Mouse (Mus musculus) olfactory bulb, adult 2 months (tissue): ENCODE results near the gene Slc16a3. TPM values are rescaled to one million over a fixed set of nuclear protein-coding genes. Genes with fewer than 3 reads are reported as not detected.

Source experiments
- H3K27ac ChIP-seq: fragments of 200-500 bp; 2 replicates; pipeline ENCODE4 v1.5.1; 2012; ENCODE audit warnings: low read depth, low read length; ENCODE audit not compliant: insufficient read depth
- H3K4me1 ChIP-seq: fragments of 200-500 bp; 2 replicates; pipeline ENCODE4 v1.6.1; 2012; ENCODE audit warnings: low read length; ENCODE audit not compliant: control insufficient read depth, insufficient read depth
- H3K4me3 ChIP-seq: fragments of 200-500 bp; 2 replicates; pipeline ENCODE4 v1.5.1; 2012; ENCODE audit warnings: mild to moderate bottlenecking, low read depth, low read length, moderate library complexity; ENCODE audit not compliant: insufficient read depth
- CTCF ChIP-seq: fragments of 200-500 bp; IDR thresholded peaks from 2 replicates; pipeline ENCODE4 v1.5.1; 2012; ENCODE audit warnings: low read depth, mild to moderate bottlenecking, low read length, moderate library complexity; ENCODE audit not compliant: insufficient read depth
- POLR2A ChIP-seq: fragments of 200-500 bp; IDR thresholded peaks from 2 replicates; pipeline ENCODE4 v1.6.1; 2012; ENCODE audit warnings: mild to moderate bottlenecking, low read depth, low read length, moderate library complexity; ENCODE audit not compliant: insufficient read depth
- WGBS: fragments of 180-500 bp; shearing (Covaris S2); methylation state at CpG from one replicate; pipeline ENCODE4 v1.1.7; 2018; 5-methylcytosine and 5-hydroxymethylcytosine counted together
- polyA plus RNA-seq: library from polyadenylated mRNA; stranded (reverse); fragments of >200 nt; gene quantifications from 2 replicates; pipeline ENCODE4 v1.2.4, GENCODE M21; 2012; ENCODE audit warnings: low replicate concordance; ENCODE audit not compliant: missing spikeins, insufficient read depth, insufficient read length

Gene Slc16a3
- polyA plus RNA-seq, 1 experiment: not detected

DNA sequence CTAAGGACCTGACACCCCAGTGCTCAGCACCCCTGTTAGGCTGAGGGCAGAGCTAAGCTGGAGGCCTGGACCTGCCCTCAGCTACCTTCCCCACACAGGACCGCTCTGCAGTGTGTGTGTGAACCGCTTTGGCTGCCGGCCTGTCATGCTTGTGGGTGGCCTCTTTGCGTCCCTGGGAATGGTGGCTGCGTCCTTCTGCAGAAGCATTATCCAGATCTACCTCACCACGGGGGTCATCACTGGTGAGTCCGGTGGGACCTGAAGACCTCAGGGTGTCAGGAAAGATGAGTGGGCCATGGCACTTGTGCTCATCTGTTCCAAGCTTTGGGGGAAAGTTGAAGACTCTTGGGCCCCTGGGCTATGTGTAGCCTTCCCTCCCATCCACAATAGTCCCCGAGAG is 7.4 kb downstream of the Slc16a3 start:
- H3K4me3 ChIP-seq: no peak overlapping the region
- TF ChIP-seq CTCF: no peak
- TF ChIP-seq POLR2A: no peak
- no peak overlapping the region for H3K27ac ChIP-seq
- WGBS: 91% methylated on average over 8 of the region's 8 CpGs
- peaks cover 18% of the 10 kb centered on the region for H3K4me1 ChIP-seq

DNA sequence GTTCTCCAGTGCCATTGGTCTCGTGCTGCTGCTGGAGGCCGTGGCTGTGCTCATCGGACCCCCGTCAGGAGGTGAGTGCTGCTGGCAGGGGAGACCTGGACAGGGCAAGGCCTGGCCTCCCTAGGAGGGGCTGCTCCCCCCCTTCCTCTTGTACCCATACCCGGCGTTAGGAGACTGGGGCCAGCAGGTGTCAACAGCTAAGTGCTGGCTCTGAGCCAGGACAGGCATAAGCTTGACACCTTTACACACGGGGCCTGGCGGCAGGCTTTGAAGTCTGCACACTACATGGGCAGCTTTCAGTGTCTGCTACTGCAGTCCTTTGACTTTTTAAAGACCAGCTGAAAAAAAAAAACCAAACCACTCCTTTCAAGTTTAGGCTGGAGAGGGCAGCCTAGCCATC is 8.8 kb downstream of the Slc16a3 start:
- Histone ChIP-seq H3K4me1 (0 out of 2 replicates have a peak, but pooled peaks cover 5% of the 10 kb centered on the region), H3K27ac (no peak overlapping the region), H3K4me3 (no peak overlapping the region)
- TF ChIP-seq POLR2A (no peak), CTCF (no peak)
- WGBS: 75% methylated on average over 8 of the region's 8 CpGs

DNA sequence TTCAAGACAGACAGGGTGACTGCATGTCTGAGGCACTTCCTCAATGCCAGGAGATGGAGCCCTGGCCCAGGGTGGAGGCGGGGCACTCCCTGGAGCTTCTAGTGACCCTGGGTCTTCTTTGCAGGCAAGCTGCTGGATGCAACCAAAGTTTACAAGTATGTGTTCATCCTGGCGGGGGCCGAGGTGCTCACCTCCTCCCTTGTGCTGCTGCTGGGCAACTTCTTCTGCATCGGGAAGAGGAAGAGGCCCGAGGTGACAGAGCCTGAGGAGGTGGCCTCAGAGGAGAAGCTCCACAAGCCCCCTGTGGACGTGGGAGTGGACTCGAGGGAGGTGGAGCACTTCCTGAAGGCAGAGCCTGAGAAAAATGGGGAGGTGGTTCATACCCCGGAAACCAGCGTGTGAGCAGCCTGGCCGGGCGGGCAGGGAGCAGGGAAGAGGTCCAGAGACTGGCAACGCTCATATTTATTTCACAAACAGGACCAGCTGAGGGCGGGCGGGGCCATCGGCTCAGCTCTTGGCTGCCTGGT is 9.5 kb downstream of the Slc16a3 start:
- Histone ChIP-seq H3K27ac (no peak overlapping the region), H3K4me3 (no peak overlapping the region), H3K4me1 (0 out of 2 replicates have a peak, but pooled peaks cover 5% of the 10 kb centered on the region)
- no peak for TF ChIP-seq CTCF
- no peak for TF ChIP-seq POLR2A
- WGBS: 68% methylated on average over 15 of the region's 15 CpGs

DNA sequence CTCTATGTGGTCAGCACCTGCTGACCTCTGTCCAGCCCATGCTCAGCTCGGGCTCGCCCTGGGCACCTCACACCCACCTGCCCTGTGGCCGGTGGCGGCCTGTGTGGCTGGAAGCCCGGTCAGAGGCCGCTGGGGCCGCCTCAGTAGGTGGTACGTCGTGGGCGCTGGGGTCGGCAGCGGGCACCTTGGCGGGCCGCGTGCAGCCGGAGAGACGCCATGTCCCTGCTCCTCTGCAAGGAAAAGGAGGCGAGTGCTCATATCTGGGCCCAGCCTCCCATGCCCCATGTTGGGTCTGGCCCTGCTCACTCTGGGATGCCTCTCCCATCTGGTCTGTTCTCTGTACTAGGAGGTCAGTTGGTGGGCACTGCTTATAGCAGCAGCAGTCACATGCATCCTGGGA is 10.8 kb downstream of the Slc16a3 start:
- Histone ChIP-seq H3K27ac (no peak overlapping the region), H3K4me1 (0 out of 2 replicates have a peak, but pooled peaks cover 8% of the 10 kb centered on the region), H3K4me3 (no peak overlapping the region)
- WGBS: 84% methylated on average over 18 of the region's 18 CpGs
- TF ChIP-seq POLR2A (no peak), CTCF (no peak)

DNA sequence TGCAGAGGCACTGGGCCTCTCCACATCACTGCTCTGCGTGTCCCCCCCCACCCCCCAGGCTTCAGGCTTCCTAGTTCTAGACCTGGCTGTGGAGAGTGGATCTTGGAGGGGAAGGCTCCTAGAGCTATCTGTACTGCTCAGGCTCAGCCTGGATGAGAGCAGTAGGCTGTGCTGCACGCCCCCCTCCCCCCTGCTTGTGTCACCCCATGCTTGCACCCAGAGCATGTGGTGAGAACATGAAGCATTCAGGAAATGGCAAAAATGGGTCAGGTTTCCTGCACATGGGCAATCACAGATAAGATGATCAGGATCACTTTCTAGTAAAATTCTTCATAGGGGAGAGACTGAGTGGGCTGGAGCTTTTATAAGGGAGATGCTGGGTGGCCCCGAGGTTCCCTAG is 11.3 kb downstream of the Slc16a3 start:
- Histone ChIP-seq H3K4me3 (no peak overlapping the region), H3K27ac (no peak overlapping the region), H3K4me1 (0 out of 2 replicates have a peak, but pooled peaks cover 9% of the 10 kb centered on the region)
- 61% methylated on average over 3 of the region's 3 CpGs for WGBS
- no peak for TF ChIP-seq POLR2A
- TF ChIP-seq CTCF: no peak

DNA sequence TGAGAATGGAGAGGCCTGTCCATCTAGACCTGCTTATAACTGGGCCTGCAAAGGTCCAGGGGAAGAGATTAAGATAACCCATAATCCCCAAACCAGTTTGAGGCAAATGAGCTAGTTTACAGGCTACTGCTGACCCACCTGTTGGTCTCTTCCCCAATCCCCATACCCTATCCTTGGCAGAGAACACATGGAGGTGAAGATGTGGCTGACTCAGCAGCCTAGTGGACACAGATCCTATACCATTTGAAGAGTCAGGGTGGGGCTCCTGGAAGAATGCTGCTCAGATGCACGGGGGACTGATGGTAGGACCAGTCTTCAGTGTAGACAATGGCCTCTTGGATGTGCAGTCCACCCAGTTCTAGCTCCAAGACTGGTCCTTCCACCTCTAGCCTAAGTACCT is 12.0 kb downstream of the Slc16a3 start:
- WGBS: 55% methylated on average over 1 of the region's 1 CpGs

DNA sequence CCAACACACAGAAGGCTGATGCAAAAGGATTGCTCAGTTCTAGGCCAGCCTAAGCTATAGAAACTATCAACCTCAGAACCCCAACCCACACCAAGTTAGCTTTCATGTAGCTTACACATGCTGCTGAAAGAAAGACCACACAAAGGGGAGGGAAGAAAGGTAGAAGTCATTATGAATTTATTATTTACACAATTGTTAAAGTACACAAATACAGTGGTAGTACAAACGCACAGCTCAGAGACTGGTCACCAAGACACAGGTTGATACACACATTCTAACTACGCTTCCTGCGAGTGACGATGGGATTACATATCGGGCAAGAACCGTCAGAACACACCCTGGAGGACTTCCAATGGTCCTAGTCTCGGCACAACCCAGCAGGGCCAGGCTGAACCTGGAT is 13.3 kb downstream of the Slc16a3 start:
- no peak overlapping the region for H3K27ac ChIP-seq
- TF ChIP-seq CTCF (no peak), POLR2A (no peak)
- 84% methylated on average over 7 of the region's 7 CpGs for WGBS
- H3K4me3 ChIP-seq: no peak overlapping the region
- peaks cover 16% of the 10 kb centered on the region for H3K4me1 ChIP-seq

More for the DNA sequence above, 12.0 kb downstream of the Slc16a3 start:
- H3K4me1 ChIP-seq: peaks cover 13% of the 10 kb centered on the region
- no peak for TF ChIP-seq POLR2A
- TF ChIP-seq CTCF: no peak
- H3K27ac ChIP-seq: no peak overlapping the region
- no peak overlapping the region for H3K4me3 ChIP-seq

DNA sequence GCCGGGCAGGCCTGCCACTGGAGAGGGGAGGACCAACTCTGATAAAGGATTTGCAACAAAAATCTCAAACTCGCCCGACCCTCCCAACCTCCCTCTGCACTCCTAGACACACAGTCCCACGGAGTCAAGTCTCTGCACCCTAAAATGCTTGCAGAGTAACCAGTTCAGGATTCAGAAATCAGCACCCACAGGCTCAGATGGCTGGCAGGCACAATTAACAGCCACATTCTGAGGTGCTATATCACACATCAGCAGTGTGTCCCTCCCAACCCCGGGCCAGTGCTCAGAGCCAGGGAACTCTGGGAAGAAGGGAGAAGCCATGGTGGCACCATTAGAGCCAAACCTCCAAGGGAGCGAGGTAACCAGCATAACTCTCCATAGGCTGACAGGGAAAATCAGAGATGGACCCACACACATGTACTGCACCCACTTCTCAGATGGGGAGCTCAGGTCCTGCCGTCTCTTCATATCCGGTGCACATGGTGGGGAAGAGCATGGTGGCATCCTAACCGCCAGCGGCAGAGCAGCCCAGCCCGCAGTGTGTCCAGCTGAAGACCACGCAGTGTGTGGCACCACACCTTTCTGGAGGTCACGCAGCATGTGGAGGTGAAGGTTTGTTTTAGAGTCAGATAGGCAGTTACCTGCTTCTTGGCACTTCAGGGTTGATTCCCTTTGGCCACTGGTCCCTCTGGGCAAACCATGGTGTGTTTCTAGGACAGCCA is 13.9 kb downstream of the Slc16a3 start:
- TF ChIP-seq CTCF (no peak), POLR2A (no peak)

DNA sequence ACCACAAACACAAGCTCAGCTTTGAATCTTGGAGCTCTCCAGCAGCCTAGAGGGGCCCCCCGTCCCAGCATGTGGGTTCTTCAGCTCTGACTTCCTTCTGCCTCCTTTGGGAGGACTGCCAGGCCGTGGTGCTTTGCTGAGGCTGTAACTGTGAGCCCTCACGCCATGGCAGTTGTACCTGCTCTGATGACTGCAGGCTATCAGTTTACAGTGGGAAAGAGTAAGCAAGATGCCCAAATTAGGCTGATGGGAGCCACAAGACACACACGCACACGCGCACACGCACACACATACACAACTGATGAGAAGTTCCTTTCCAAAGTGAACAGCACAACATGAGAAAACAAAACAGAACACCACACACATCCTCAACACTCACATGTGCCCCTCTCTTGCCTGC is 14.6 kb downstream of the Slc16a3 start:
- TF ChIP-seq POLR2A (no peak), CTCF (no peak)
- Histone ChIP-seq H3K4me3 (no peak overlapping the region), H3K27ac (no peak overlapping the region), H3K4me1 (peaks cover 18% of the 10 kb centered on the region)
- 87% methylated on average over 7 of the region's 7 CpGs for WGBS

More for the DNA sequence above, 13.9 kb downstream of the Slc16a3 start:
- WGBS: 89% methylated on average over 13 of the region's 13 CpGs
- H3K4me1 ChIP-seq: peaks cover 16% of the 10 kb centered on the region
- no peak overlapping the region for H3K4me3 ChIP-seq
- H3K27ac ChIP-seq: no peak overlapping the region
